Mouse (Mus musculus) CH12.LX (cell line): ENCODE measurements around the gene Notum. TPM values are rescaled to one million over a fixed set of nuclear protein-coding genes. Genes with fewer than 3 reads are reported as not detected.
A peak's percentile ranks its signal among the peaks of the same experiment; 100 is the strongest.

ENCODE experiments used
- DNase-seq: peaks from one replicate; pipeline ENCODE4 v3.0.0-alpha.2; 2013; ENCODE audit errors: extremely low read depth
- H3K27ac ChIP-seq: 2 replicates; pipeline ENCODE4 v1.5.1; 2012; ENCODE audit warnings: low read depth, mild to moderate bottlenecking, control low read depth, moderate library complexity; ENCODE audit not compliant: insufficient read depth
- H3K27me3 ChIP-seq: replicated peaks from 2 replicates; pipeline ENCODE3; 2012; ENCODE audit warnings: inconsistent platforms
- H3K36me3 ChIP-seq, 2 experiments: replicated peaks in 1 of 2; 2 replicates each; pipeline versions ENCODE3 to v1.6.1; 2012; ENCODE audit warnings: inconsistent platforms in 1 of 2, low read length in 1 of 2, mild to moderate bottlenecking in 1 of 2, mixed read lengths in 1 of 2, moderate library complexity in 1 of 2; ENCODE audit not compliant: control insufficient read depth in 1 of 2, insufficient read depth in 1 of 2
- H3K4me1 ChIP-seq, 2 experiments: 2 replicates each; pipeline ENCODE4 v1.6.1; 2012; ENCODE audit warnings: inconsistent platforms in 1 of 2, moderate library complexity in 1 of 2; ENCODE audit not compliant: insufficient read depth in 2 of 2, control insufficient read depth in 1 of 2
- H3K4me2 ChIP-seq: 2 replicates; pipeline ENCODE4 v1.6.1; 2012; ENCODE audit warnings: low read depth, mild to moderate bottlenecking, control low read depth; ENCODE audit not compliant: poor library complexity, insufficient read depth, severe bottlenecking
- H3K4me3 ChIP-seq, 3 experiments: fragments of 150-350 bp in 1 of 3; sonication (generic) in 1 of 3; replicated peaks in 1 of 3; 2 replicates each; pipeline versions ENCODE3 to v1.5.1; 2011 to 2012; ENCODE audit warnings: low read depth in 2 of 3, low read length in 2 of 3, mild to moderate bottlenecking in 2 of 3, moderate library complexity in 2 of 3, control low read depth in 1 of 3, improper control_type of control experiment in 1 of 3, inconsistent platforms in 1 of 3, mixed read lengths in 1 of 3; ENCODE audit not compliant: poor library complexity in 1 of 3
- H3K79me2 ChIP-seq: replicated peaks from 2 replicates; pipeline ENCODE4 v1.6.1; 2012; ENCODE audit warnings: mild to moderate bottlenecking, moderate library complexity; ENCODE audit not compliant: control insufficient read depth, poor library complexity, insufficient read depth, severe bottlenecking; ENCODE audit errors: extremely low read depth
- H3K9ac ChIP-seq: 2 replicates; pipeline ENCODE4 v1.6.1; 2012; ENCODE audit warnings: low read depth, mild to moderate bottlenecking, control low read depth, moderate library complexity; ENCODE audit not compliant: insufficient read depth
- H3K9me3 ChIP-seq: replicated peaks from 2 replicates; pipeline ENCODE3; 2012; ENCODE audit warnings: low read length, inconsistent platforms, mixed read lengths
- BHLHE40 ChIP-seq: IDR thresholded peaks from 2 replicates; pipeline ENCODE4 v1.6.1; 2011; ENCODE audit warnings: mild to moderate bottlenecking, low read depth, low read length, improper control_type of control experiment
- CHD1 ChIP-seq: IDR thresholded peaks from 2 replicates; pipeline ENCODE4 v1.6.1; 2012; ENCODE audit warnings: low read depth, low read length, improper control_type of control experiment, inconsistent platforms
- CHD2 ChIP-seq: IDR thresholded peaks from 2 replicates; pipeline ENCODE4 v1.6.1; 2011; ENCODE audit warnings: low read length, improper control_type of control experiment
- CTCF ChIP-seq, 2 experiments: IDR thresholded peaks in 1 of 2; conservative IDR thresholded peaks in 1 of 2; 2 replicates each; pipeline ENCODE4 v1.5.1; 2011 to 2012; ENCODE audit warnings: low read depth in 2 of 2, low read length in 2 of 2, improper control_type of control experiment in 1 of 2, inconsistent platforms in 1 of 2, mild to moderate bottlenecking in 1 of 2, moderate library complexity in 1 of 2
- E2F4 ChIP-seq: IDR thresholded peaks from 2 replicates; pipeline ENCODE4 v1.6.1; 2011; ENCODE audit warnings: low read depth, low read length, improper control_type of control experiment; ENCODE audit not compliant: insufficient replicate concordance
- ELF1 ChIP-seq: IDR thresholded peaks from 2 replicates; pipeline ENCODE4 v1.6.1; 2014; ENCODE audit warnings: low read depth, mild to moderate bottlenecking, inconsistent platforms, low read length, improper control_type of control experiment
- ETS1 ChIP-seq: conservative IDR thresholded peaks from 2 replicates; pipeline ENCODE4 v1.6.1; 2012; ENCODE audit warnings: low read depth, mild to moderate bottlenecking, inconsistent platforms, low read length, improper control_type of control experiment, moderate library complexity
- GABPA ChIP-seq: IDR thresholded peaks from 2 replicates; pipeline ENCODE4 v1.6.1; 2012; ENCODE audit warnings: low read depth, low read length, improper control_type of control experiment, inconsistent platforms; ENCODE audit not compliant: insufficient replicate concordance
- HCFC1 ChIP-seq: IDR thresholded peaks from 2 replicates; pipeline ENCODE4 v1.6.1; 2012; ENCODE audit warnings: low read depth, mild to moderate bottlenecking, inconsistent platforms, low read length, improper control_type of control experiment
- IRF4 ChIP-seq: IDR thresholded peaks from 2 replicates; pipeline ENCODE4 v1.6.1; 2014; ENCODE audit warnings: low read depth, mild to moderate bottlenecking, inconsistent platforms, low read length, improper control_type of control experiment
- JUN ChIP-seq: IDR thresholded peaks from 2 replicates; pipeline ENCODE4 v1.6.1; 2011; ENCODE audit warnings: low read depth, mild to moderate bottlenecking, low read length, improper control_type of control experiment, moderate library complexity; ENCODE audit not compliant: insufficient read depth
- JUND ChIP-seq: conservative IDR thresholded peaks from 2 replicates; pipeline ENCODE4 v1.6.1; 2011; ENCODE audit warnings: low read depth, low read length, improper control_type of control experiment
- KAT2A ChIP-seq: IDR thresholded peaks from 2 replicates; pipeline ENCODE4 v1.6.1; 2012; ENCODE audit warnings: low read length, improper control_type of control experiment, inconsistent platforms; ENCODE audit not compliant: insufficient replicate concordance
- MAFK ChIP-seq: IDR thresholded peaks from 2 replicates; pipeline ENCODE4 v1.6.1; 2011; ENCODE audit warnings: low read length, improper control_type of control experiment; ENCODE audit not compliant: insufficient replicate concordance
- MAX ChIP-seq: IDR thresholded peaks from 2 replicates; pipeline ENCODE4 v1.6.1; 2011; ENCODE audit warnings: low read length, improper control_type of control experiment
- MAZ ChIP-seq: IDR thresholded peaks from 2 replicates; pipeline ENCODE4 v1.6.1; 2012; ENCODE audit warnings: low read depth, mild to moderate bottlenecking, inconsistent platforms, low read length, improper control_type of control experiment, moderate library complexity
- MEF2A ChIP-seq: IDR thresholded peaks from 2 replicates; pipeline ENCODE4 v1.6.1; 2014; ENCODE audit warnings: low read depth, mild to moderate bottlenecking, inconsistent platforms, low read length, improper control_type of control experiment, borderline replicate concordance
- MXI1 ChIP-seq: IDR thresholded peaks from 2 replicates; pipeline ENCODE4 v1.6.1; 2011; ENCODE audit warnings: mild to moderate bottlenecking, low read depth, low read length, improper control_type of control experiment
- MYC ChIP-seq: IDR thresholded peaks from 2 replicates; pipeline ENCODE4 v1.6.1; 2011; ENCODE audit warnings: low read depth, mild to moderate bottlenecking, improper control_type of control experiment, low read length
- NELFE ChIP-seq: IDR thresholded peaks from 2 replicates; pipeline ENCODE4 v1.6.1; 2011; ENCODE audit warnings: low read depth, low read length, improper control_type of control experiment
- NRF1 ChIP-seq: IDR thresholded peaks from 2 replicates; pipeline ENCODE4 v1.6.1; 2014; ENCODE audit warnings: low read depth, mild to moderate bottlenecking, inconsistent platforms, low read length, improper control_type of control experiment, moderate library complexity
- PAX5 ChIP-seq: IDR thresholded peaks from 2 replicates; pipeline ENCODE4 v1.6.1; 2012; ENCODE audit warnings: low read length, inconsistent platforms, mixed read lengths
- POLR2A ChIP-seq: IDR thresholded peaks from 2 replicates; pipeline ENCODE4 v1.6.1; 2011; ENCODE audit warnings: low read depth, mild to moderate bottlenecking, improper control_type of control experiment, low read length
- POLR2AphosphoS2 ChIP-seq: IDR thresholded peaks from 2 replicates; pipeline ENCODE4 v1.6.1; 2011; ENCODE audit warnings: low read depth, low read length, improper control_type of control experiment
- RAD21 ChIP-seq: IDR thresholded peaks from 2 replicates; pipeline ENCODE4 v1.6.1; 2011; ENCODE audit warnings: low read depth, mild to moderate bottlenecking, low read length, improper control_type of control experiment, moderate library complexity
- RCOR1 ChIP-seq: conservative IDR thresholded peaks from 2 replicates; pipeline ENCODE4 v1.6.1; 2012; ENCODE audit warnings: low read depth, mild to moderate bottlenecking, inconsistent platforms, low read length, improper control_type of control experiment
- SIN3A ChIP-seq: IDR thresholded peaks from 2 replicates; pipeline ENCODE4 v1.6.1; 2012; ENCODE audit warnings: low read length, improper control_type of control experiment, inconsistent platforms
- SMC3 ChIP-seq: IDR thresholded peaks from 2 replicates; pipeline ENCODE4 v1.6.1; 2011; ENCODE audit warnings: low read depth, low read length, improper control_type of control experiment
- TBP ChIP-seq: conservative IDR thresholded peaks from 2 replicates; pipeline ENCODE4 v1.6.1; 2011; ENCODE audit warnings: low read depth, low read length, improper control_type of control experiment
- TCF12 ChIP-seq: IDR thresholded peaks from 2 replicates; pipeline ENCODE4 v1.6.1; 2014; ENCODE audit warnings: low read depth, mild to moderate bottlenecking, inconsistent platforms, low read length, improper control_type of control experiment
- UBTF ChIP-seq: IDR thresholded peaks from 2 replicates; pipeline ENCODE4 v1.6.1; 2012; ENCODE audit warnings: low read depth, mild to moderate bottlenecking, inconsistent platforms, low read length, improper control_type of control experiment, moderate library complexity
- USF1 ChIP-seq: IDR thresholded peaks from 2 replicates; pipeline ENCODE4 v1.6.1; 2014; ENCODE audit warnings: low read depth, mild to moderate bottlenecking, inconsistent platforms, low read length, improper control_type of control experiment
- USF2 ChIP-seq: conservative IDR thresholded peaks from 2 replicates; pipeline ENCODE4 v1.6.1; 2011; ENCODE audit warnings: low read depth, low read length, improper control_type of control experiment
- ZC3H11A ChIP-seq: IDR thresholded peaks from 2 replicates; pipeline ENCODE4 v1.6.1; 2012; ENCODE audit warnings: low read depth, mild to moderate bottlenecking, inconsistent platforms, low read length, improper control_type of control experiment
- ZKSCAN1 ChIP-seq: IDR thresholded peaks from 2 replicates; pipeline ENCODE4 v1.6.1; 2012; ENCODE audit warnings: low read depth, inconsistent platforms, low read length, improper control_type of control experiment, borderline replicate concordance
- ZNF384 ChIP-seq: IDR thresholded peaks from 2 replicates; pipeline ENCODE4 v1.6.1; 2012; ENCODE audit warnings: low read depth, low read length, improper control_type of control experiment, inconsistent platforms
- dilution Hi-C: fragments of 300-500 bp; cut with MboI; formaldehyde crosslinking; loops from 2 replicates; pipeline ENCODE4 v1.14.3; 2020; ENCODE audit warnings: low sequenced_read_pairs; ENCODE audit not compliant: extremely low pct_unique_long_range_greater_than_20kb, extremely low pct_ligation_motif_present
- in situ Hi-C: fragments of 300-500 bp; cut with MboI; formaldehyde crosslinking; loops from 3 replicates; pipeline ENCODE4 v1.14.3; 2019; ENCODE audit warnings: low sequenced_read_pairs, low pct_ligation_motif_present, low pct_unique_long_range_greater_than_20kb, mixed read lengths
- polyA plus RNA-seq: library from polyadenylated mRNA; unstranded; fragments of >175 nt; gene quantifications from 2 replicates; pipeline ENCODE4 v1.2.1, GENCODE M21; 2012; ENCODE audit warnings: low read depth; ENCODE audit not compliant: insufficient read length
- total RNA-seq, 2 experiments: library from RNA; depleted of rRNA; stranded (reverse); fragments of 300-350 nt in 1 of 2; fragments of >200 nt in 1 of 2; gene quantifications; 2 replicates each; pipeline ENCODE4 v1.2.3; 2012 to 2014

Notum gene
- total and polyA plus RNA-seq, 3 experiments: not detected

DNA sequence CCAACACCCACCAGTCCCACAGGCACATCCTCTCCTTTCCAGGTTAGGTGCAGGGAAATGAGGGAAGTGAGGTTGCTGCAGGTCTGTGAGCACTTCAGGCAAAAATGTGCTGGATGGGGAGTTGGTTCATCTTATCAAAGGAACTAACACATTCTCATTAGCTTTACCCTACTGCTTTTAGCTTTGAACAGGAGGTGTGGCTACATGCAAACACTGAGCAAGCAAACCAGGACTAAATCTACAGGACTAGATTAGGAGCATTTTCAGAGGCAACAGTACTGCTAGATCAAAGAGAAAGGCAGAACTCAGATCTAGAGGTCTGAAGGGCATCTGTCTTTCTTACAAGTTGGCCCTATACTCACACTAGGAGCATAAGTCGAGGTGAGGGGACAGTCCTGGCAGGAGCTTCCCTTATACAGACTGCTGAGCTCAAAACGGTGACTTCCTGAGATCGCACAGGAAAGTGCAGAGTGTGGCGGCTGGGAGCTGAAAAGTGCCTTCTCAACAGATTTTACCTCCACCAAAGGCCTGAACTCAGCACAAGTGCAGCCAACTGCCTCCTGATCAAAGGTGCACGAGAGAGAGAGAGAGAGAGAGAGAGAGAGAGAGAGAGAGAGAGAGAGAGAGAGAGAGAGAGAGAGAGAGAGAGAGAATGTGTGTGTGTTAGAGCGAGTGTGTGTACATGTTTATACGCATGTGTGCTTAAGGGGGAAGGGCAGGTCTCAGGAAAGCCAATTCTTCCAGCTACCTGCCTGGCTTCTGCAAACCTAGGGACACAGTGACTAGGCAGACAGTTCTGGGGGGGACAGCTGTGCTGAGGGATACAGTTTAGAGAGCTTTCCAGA, 29.9 kb downstream of the Notum start:
- peaks cover 34 to 62% of the 10 kb centered on the region in 2 experiments for H3K4me1 ChIP-seq
- in situ Hi-C loops: no loop called here
- peak overlapping the region; percentile 96 for H3K9ac ChIP-seq
- H3K9me3 ChIP-seq: no peaks in the 10 kb centered on the region
- H3K36me3 ChIP-seq: peaks cover 22 to 31% of the 10 kb centered on the region in 2 experiments
- no peak for TF ChIP-seq USF2
- no peak for TF ChIP-seq KAT2A
- no peak for TF ChIP-seq CTCF (conservative IDR thresholded peaks at IDR 0.05 in 1 of 2, IDR thresholded peaks at IDR 0.05 in 1 of 2; ENCODE audit: low read depth in 2 of 2, low read length in 2 of 2)
- no peak for TF ChIP-seq ZNF384
- no peak for TF ChIP-seq NELFE
- no peak for TF ChIP-seq PAX5
- no peak for TF ChIP-seq MAFK
- TF ChIP-seq USF1: no peak
- no peak for TF ChIP-seq SMC3
- TF ChIP-seq JUND: 0 out of 2 replicates have a peak, but pooled peaks have one; percentile 19
- TF ChIP-seq MAX: 0 out of 2 replicates have a peak, but pooled peaks have one; percentile 19
- TF ChIP-seq ZKSCAN1: no peak
- no peak for TF ChIP-seq MAZ
- no peak for TF ChIP-seq GABPA
- 0 out of 2 replicates have a peak, but pooled peaks have one; percentile 14 for TF ChIP-seq POLR2A
- no peak for TF ChIP-seq ETS1
- TF ChIP-seq E2F4: no peak
- 0 out of 2 replicates have a peak, but pooled peaks have one; percentile 6 for TF ChIP-seq ELF1
- TF ChIP-seq RAD21: no peak
- TF ChIP-seq NRF1: no peak
- no peak for TF ChIP-seq TCF12
- no peak for TF ChIP-seq RCOR1
- no peak; the same call in 1 of the 2 replicates for TF ChIP-seq MXI1
- no peak for TF ChIP-seq MEF2A
- no peak for TF ChIP-seq POLR2AphosphoS2
- peak; percentile 44; the same call in 1 of the 2 replicates for TF ChIP-seq SIN3A
- no peak for TF ChIP-seq ZC3H11A
- peak; percentile 26; the same call in 1 of the 2 replicates for TF ChIP-seq CHD2
- TF ChIP-seq IRF4: no peak
- TF ChIP-seq UBTF: no peak
- TF ChIP-seq HCFC1: no peak
- no peak for TF ChIP-seq MYC
- TF ChIP-seq TBP: no peak
- peak; percentile 23; the same call in 1 of the 2 replicates for TF ChIP-seq BHLHE40
- no peak for TF ChIP-seq JUN
- TF ChIP-seq CHD1: no peak
- H3K27me3 ChIP-seq: no peaks in the 10 kb centered on the region
- peak overlapping the region; percentile 12 to 83 (median 74) for H3K4me3 ChIP-seq
- DNase-seq: no peak
- H3K4me2 ChIP-seq: peak overlapping the region; percentile 87
- dilution Hi-C loops: no loop called here
- peaks cover 39% of the 10 kb centered on the region for H3K79me2 ChIP-seq
- H3K27ac ChIP-seq: peak overlapping the region; percentile 74
